Mouse (Mus musculus): ENCODE measurements at regions not wholly inside any gene's neighbourhood (a gene's known extent, or its start where the extent isn't known, plus 50 kb on each side); places are given as distances from the start of the nearest gene placed in this dataset.
A peak's percentile ranks its signal among the peaks of the same experiment; 100 is the strongest.

DNA sequence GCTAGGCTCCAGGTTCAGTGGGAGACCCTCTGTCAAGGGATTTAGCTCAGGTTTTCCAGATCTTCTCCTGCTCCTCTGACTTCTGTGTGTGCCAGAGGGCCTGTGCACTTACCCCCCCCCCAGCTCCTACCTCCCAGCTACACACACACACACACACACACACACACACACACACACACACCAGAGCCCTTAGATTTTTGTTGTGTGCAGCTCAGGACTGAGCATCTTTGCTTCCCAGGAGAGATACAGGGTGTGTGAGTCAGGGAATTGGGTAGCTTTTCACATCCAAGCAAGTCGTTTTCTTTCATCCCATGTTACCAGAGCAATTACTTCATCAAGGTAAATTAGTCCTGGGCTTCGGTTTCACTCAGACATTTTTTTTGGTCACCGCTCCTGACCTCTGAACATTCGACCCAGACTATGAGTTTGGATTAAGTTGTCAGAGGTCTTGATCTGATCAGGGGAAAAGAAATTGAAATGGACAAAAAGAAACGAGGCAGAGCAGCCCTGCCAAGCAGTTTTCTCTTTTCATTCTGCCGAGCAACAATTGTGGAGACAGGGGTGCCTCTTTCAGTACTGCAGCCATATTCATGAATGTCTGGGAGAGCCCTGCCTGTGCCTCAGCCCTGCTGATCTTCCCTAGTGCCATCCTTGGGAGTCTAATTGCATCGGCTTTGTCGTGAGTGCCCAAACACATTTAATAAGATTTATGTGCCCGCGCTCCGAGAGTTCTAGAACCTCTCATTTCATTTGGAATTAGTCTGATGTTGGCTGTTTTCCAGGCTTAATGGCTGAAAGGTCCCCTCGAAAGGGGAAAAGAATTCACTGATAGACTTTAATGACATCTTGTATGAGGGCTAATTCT lies 241.3 kb downstream of the 1500009L16Rik start:
- DNase-seq (ENCODE audit: low read depth), result no peak

DNA sequence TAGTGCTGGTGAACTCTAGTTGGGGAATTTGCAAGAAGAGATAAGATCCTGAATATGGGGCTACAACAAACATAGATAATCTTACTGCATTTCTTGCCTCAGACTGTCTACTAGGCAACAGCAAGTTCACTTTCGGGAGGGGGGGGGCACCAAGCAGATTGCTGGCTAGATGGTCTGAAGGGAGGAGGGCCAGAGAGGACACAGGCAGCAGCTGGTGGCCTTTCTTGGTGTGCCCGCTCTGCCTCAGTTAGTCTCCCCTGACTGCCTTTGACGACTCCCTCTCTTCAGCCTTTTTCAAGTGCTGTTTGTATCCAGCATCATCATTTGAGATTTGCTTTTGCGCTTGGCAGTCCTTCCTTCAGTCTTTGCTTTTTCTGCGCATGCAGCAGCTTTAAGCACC lies 242.2 kb downstream of the 1500009L16Rik start:
- DNase-seq (ENCODE audit: low read depth), result no peak

DNA sequence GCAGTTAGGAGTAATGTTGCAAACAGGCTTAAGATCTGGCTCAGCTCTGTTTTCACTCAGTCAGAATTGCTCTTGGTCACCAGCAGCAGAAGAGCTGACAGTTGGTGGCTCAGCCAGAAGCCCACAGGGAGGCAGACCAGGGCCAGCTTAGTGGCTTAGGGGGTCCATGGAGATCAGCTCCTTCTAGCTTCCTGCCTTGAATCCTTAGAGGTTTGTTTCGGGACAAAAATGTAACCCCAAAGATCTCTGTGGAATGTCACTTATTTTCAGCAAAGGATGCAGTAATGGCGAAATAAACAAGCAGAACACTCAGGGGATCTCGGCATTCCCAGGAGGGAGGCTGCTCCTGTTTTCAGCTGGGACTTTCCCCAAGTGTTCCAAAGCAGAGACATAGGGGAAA lies 247.8 kb downstream of the 1500009L16Rik start:
- DNase-seq (ENCODE audit: low read depth), result no peak

DNA sequence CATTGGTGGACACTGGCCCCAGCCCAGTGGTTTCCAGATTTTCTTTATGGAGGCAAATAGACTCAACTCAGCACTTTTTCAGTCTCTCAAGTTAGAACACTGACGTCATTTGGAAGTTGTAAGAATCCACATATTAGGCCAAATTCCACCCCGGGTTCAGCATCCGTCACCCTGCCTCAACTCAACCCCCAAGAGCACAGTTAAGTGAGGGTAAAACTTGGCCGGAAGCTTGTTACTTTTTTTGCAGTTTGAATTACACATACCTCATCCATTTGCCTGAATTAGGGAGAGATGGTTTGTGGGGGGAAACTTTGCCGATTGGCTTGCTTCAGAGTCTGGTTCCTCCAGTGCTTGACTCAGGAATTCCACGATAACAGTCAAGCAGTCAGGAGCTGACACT lies 251.9 kb downstream of the 1500009L16Rik start:
- DNase-seq (ENCODE audit: low read depth), result no peak

GRCm38 (mm10) chr10:83976548-83976947 lies 253.9 kb downstream of the 1500009L16Rik start:
- DNase-seq (ENCODE audit: low read depth), result no peak

DNA sequence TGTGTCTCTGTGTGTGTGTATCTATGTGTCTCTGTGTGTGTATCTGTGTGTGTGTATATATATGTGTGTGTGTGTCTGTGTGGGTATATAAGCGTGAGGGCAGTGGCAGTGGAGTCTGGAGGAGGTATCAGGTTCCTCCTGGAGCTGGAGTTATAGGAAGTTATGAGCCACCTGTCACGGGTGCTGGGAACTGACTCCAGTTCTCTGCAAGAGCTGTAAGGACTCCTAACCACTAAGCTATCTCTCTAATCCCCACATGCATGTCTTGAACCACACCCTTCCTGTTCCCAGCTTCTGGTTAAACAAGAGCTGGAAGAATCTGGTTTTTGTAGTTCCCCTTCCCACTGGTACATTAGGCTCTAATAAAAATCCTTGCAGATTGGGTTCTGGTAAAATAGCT lies 257.3 kb downstream of the 1500009L16Rik start:
- no peak for DNase-seq (ENCODE audit: low read depth)

- no peak for DNase-seq (ENCODE audit: low read depth)
Measured at GRCm38 (mm10) chr10:83984697-83985415, 262.2 kb downstream of the 1500009L16Rik start.

GRCm38 (mm10) chr10:83992577-83993305 lies 270.1 kb downstream of the 1500009L16Rik start:
- DNase-seq (ENCODE audit: low read depth), result no peak

DNA sequence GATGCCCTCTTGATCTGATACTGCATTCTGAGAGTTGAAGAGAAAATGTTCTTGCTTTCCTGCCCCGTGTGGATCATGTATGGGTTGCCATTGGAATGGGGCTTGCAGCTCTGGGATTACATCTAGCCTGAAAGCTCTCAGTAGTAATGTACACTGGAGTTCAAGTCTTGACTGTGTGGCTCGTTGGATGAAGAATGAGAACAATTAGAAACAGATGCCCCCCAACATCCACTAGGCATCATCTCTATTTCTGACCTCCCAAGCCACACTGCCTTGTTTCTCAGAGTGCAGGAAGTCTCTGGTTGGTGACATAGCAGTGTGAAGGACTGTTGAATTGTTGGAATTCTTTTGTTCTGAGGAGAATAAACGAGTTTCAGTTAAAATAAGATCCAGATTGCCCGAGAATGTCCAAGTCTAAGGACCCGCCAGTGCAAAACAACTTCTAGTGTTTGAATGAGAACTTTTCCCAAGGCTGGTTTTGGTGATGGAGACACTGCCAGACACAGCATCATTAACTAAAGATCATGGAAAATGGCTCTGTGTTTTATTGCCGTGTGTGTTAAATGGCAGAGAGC lies 272.4 kb downstream of the 1500009L16Rik start:
- no peak for DNase-seq (ENCODE audit: low read depth)

- no peak for DNase-seq (ENCODE audit: low read depth)
Measured at GRCm38 (mm10) chr10:83995913-83996312, 273.2 kb downstream of the 1500009L16Rik start.

DNA sequence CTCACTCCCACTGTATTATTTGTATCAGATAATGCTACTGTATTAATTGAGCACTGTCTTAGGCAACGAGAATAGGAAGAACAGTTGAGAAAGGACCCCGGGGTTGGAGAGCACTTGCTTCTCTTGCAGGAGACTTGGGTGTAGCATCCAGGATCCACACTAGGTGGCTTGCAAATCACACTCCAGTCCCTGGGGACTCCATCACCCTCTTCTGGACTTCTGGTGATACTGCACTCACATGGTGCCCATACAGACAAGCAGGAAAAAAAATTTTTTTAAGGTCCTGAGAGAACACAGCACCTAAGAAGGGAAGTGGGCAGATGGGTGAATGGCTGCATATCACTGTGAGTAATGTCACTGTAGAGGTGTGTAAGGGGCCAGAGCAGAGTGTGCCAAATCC lies 273.8 kb downstream of the 1500009L16Rik start:
- DNase-seq (ENCODE audit: low read depth), result no peak

DNA sequence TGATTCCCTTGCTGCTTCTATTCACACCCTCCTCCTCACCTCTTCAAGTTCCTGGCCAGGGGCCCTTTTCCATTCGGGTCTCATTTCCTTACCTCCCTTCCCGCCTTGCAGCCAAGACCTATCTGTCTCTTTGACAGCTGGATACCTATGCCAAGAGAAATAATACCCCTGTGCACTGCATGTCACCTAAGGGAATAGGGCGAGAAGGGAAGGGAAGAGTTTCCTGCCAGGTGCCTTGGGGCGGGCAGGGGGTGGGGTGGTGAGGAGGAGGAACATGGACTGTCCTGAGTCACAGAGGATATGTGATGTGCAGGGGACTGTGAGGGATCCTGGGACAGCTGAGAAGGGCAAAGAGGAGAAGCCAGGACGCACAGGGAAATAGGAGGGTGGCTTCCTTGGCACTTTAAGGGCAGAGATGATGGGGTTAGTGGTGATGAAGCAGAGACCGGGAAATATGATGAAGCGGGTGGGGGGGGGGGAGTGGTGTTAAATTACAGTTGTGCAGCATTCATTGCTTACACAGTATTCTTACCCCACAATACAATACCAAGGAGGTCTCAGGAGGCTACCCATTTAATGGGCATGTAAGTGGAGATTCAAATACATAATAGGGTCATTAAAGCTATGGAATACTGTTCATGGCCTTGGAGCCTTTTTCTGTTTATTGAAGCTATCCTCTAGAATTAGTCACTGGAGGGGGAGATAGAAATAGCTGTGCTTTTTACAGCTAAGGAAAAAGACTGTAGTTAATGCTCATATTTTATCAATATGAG lies 278.0 kb downstream of the 1500009L16Rik start:
- no peak for DNase-seq (ENCODE audit: low read depth)

DNA sequence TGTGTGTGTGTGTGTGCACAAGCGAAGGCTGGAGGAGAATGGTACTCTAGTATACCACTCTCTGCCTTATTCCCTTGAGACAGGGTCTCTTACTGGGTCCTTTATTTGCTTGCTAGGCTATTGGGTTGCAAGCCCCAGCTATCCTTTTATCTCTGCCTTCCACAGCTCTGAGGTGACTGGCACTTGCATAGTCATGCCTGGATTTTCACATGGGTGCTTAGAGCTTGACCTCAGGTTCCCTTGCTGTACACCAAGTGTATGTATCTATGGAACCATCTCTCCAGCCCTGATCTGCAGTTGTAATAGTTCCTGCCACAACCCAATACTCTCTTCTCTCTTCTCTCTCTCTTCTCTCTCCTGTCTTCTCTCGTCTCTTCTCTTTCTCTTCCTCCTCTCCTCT lies 280.1 kb downstream of the 1500009L16Rik start:
- no peak for DNase-seq (ENCODE audit: low read depth)

DNA sequence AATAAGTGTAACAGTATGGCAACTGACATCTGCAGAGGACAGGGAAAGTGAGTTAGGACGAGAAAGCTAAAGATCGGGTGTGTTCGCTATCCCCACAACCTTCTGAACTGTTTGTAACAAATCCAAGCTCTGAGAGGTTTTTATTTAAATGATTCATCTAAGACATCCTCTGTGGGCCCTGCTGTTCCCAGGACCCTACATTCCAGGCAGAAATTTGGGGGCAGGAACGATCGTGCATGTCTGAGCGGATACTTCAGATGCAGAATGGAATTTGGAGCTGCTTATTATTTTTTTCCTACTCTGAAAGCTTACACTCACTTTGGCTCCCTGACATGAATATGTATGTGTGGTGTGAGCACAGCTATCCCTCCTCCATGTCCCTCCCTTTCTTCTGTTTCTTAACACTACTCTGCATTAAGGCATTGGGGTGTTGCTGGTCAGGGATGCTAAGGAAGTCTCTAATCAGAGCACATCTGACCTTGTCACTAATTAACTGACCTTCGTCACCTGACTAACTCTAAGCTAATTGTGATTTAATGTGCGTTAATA lies 281.0 kb downstream of the 1500009L16Rik start:
- DNase-seq (ENCODE audit: low read depth), result no peak

DNA sequence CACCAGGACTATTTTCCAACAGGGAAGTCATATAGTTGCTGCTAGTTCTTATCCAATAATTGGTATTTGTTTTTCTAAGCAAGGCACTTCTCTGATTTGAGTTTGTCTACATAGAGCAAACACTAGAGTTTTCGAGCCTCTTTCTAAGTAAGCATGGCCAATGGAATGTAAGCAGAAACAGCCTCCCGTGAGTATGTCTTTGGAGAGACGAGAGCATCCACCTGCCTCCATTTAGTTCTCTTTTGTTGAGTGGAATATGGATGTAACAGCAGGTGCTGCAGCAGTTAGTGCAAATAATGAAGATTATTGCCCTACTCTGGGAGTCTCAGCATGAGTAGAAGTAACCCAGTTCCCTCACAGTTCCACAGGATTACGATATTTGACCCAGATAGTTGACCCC lies 286.3 kb downstream of the 1500009L16Rik start:
- DNase-seq (ENCODE audit: low read depth), result no peak

DNA sequence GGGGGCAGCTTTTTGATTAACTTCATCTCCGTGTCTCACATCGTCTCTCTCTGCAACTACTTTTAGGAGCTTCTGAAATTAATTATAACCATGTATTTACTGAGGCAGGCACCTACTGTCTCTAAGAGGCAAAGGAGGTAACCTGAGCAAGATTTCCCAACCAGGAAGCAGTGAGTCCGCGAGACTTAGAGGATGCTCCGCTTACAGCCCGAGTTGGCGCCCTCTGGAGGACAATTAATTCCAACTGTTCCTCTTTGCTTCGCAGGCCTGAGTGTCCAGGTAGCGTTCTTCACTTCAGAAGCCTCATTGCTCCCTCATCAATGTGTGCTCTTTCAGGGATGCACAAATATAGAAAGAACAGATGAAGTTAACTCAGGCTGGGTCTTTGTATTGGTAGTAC lies 296.7 kb downstream of the 1500009L16Rik start:
- DNase-seq (ENCODE audit: low read depth), result peak; percentile 5

DNA sequence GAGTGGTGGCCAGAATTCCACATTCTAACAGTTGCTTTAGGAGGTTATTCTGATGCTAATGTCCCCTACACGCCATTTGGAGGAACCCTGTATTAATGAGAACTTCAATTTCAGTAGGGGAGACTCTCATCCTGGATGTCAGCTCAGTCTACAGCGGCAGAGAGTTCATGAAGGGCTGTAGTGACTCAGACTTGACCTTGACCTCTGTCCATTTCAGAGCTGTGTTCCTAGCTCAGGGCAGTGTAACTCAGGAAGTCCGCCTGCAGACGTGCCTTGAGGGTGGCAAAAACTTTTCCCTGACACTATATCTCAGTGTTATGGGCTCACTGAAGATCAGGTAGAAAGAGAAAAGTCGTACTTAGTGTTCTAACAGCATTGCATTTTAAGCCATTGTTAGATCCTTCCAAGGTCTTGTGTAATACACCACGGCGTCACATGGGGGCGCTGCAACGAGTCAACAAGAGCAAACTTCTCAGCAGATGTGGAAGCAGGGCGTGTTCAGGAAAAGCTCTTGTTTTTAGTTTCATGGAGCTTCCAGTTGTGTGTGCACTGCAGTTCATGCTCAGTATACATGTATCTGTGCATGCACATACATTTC lies 297.5 kb downstream of the 1500009L16Rik start:
- DNase-seq (ENCODE audit: low read depth), result peak; percentile 13

- no peak for DNase-seq (ENCODE audit: low read depth)
Measured at GRCm38 (mm10) chr10:84021167-84022120, 298.8 kb downstream of the 1500009L16Rik start.

- DNase-seq (ENCODE audit: low read depth), result no peak
Measured at GRCm38 (mm10) chr10:84024294-84024693, 301.6 kb downstream of the 1500009L16Rik start.

GRCm38 (mm10) chr10:84024901-84025300 lies 302.2 kb downstream of the 1500009L16Rik start:
- DNase-seq (ENCODE audit: low read depth), result no peak

Measured in c-Kit-positive CD71-positive TER-119-negative erythroid progenitor cells, embryonic 14.5 days (primary cell).